Mouse (Mus musculus): ENCODE results near the gene Dzank1.

Gene Dzank1

GRCm38 (mm10) chr2:144526981-144527820 is at the start of gene Dzank1, which contains the start of gene Polr3f:
TSS of gene Dzank1 (minus strand) at chr2:144527414.
TSS of gene Polr3f (plus strand) at chr2:144527718.
- DNase-seq (ENCODE audit: low read depth, low spot score): peak; percentile 97
- Histone ChIP-seq H3K36me3 (ENCODE audit: control insufficient read depth, insufficient read depth, low read length, poor library complexity, severe bottlenecking) (no peaks in the 10 kb centered on the region), H3K27me3 (ENCODE audit: control insufficient read depth, insufficient read depth, low read length, poor library complexity, severe bottlenecking) (no peaks in the 10 kb centered on the region; the same call in 1 of the 2 replicates)

GRCm38 (mm10) chr2:144555820-144556552 is 28.8 kb upstream of the Dzank1 start, which contains the start of gene Sec23b:
TSS of gene Sec23b (plus strand) at chr2:144556229.
- peak; percentile 97 for DNase-seq (ENCODE audit: low read depth, low spot score)
- H3K27me3 ChIP-seq (ENCODE audit: control insufficient read depth, insufficient read depth, low read length, poor library complexity, severe bottlenecking): no peaks in the 10 kb centered on the region
- peaks cover 3% of the 10 kb centered on the region; the same call in 1 of the 2 replicates for H3K36me3 ChIP-seq (ENCODE audit: control insufficient read depth, insufficient read depth, low read length, poor library complexity, severe bottlenecking)

DNA sequence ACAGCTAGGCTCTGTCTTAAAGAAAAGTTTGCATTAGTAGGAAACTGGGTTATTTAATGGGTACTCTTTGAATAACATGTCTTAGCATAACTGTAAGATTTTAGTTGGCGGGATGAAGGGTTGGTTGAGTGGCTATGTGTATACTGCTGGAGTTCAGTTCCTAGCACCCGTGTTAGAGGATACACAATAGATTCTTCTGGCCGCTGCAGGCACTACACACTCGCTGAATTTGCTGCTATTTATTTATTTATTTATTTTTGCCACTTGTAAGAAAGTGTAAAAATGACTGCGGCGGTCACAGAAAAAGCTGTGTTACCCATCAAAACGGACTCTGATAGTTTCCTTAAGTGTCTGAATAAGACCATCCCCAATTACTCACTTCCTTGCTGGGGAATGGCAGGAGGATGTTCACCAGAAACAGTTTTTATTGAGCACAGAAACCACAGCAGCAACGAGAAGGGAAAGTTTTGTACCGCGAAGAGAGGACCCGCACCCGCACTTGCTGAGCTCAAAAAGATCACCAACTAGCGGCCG is 28.1 kb upstream of the Dzank1 start:
- no peak for DNase-seq (ENCODE audit: low read depth, low spot score)
- peaks cover 3% of the 10 kb centered on the region; the same call in 1 of the 2 replicates for H3K36me3 ChIP-seq (ENCODE audit: control insufficient read depth, insufficient read depth, low read length, poor library complexity, severe bottlenecking)
- H3K27me3 ChIP-seq (ENCODE audit: control insufficient read depth, insufficient read depth, low read length, poor library complexity, severe bottlenecking): no peaks in the 10 kb centered on the region

- peak; percentile 44 for DNase-seq (ENCODE audit: low read depth, low spot score)
- H3K36me3 ChIP-seq (ENCODE audit: control insufficient read depth, insufficient read depth, low read length, poor library complexity, severe bottlenecking): no peaks in the 10 kb centered on the region
- H3K27me3 ChIP-seq (ENCODE audit: control insufficient read depth, insufficient read depth, low read length, poor library complexity, severe bottlenecking): no peaks in the 10 kb centered on the region
Observed at GRCm38 (mm10) chr2:144553905-144554304, 26.7 kb upstream of the Dzank1 start.

DNA sequence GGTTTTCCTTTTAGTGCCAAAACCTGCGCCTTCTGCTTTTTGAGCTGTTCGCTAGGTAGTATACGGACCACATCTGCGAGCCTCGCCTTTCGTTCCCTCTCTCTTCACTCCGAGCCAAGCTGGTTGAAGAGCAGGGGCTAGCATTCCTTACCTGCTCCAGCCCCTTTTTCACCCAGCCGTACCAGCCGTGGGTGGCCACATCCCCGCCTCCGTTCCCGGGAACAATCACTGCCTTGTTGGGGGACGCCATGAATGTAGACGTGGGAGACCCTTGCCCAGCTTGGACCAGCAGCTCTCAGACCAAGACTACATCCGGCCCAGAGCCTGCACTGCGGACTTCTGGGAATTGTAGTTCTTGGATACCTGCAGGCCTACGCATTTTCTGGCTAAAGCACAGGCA is 23.3 kb upstream of the Dzank1 start, which contains the start of gene Rbbp9:
Gene Rbbp9, minus strand, starts transcription at position 341 of the 400 bp plus-strand sequence.
- peak; percentile 67 for DNase-seq (ENCODE audit: low read depth, low spot score)
- H3K27me3 ChIP-seq (ENCODE audit: control insufficient read depth, insufficient read depth, low read length, poor library complexity, severe bottlenecking): no peaks in the 10 kb centered on the region
- 0 out of 2 replicates have a peak, but pooled peaks cover 3% of the 10 kb centered on the region for H3K36me3 ChIP-seq (ENCODE audit: control insufficient read depth, insufficient read depth, low read length, poor library complexity, severe bottlenecking)

GRCm38 (mm10) chr2:144547559-144547958 is 20.3 kb upstream of the Dzank1 start:
- no peaks in the 10 kb centered on the region for H3K27me3 ChIP-seq (ENCODE audit: control insufficient read depth, insufficient read depth, low read length, poor library complexity, severe bottlenecking)
- no peak for DNase-seq (ENCODE audit: low read depth, low spot score)
- peaks cover 5% of the 10 kb centered on the region; the same call in 1 of the 2 replicates for H3K36me3 ChIP-seq (ENCODE audit: control insufficient read depth, insufficient read depth, low read length, poor library complexity, severe bottlenecking)

- no peaks in the 10 kb centered on the region for H3K27me3 ChIP-seq (ENCODE audit: control insufficient read depth, insufficient read depth, low read length, poor library complexity, severe bottlenecking)
- no peak for DNase-seq (ENCODE audit: low read depth, low spot score)
- peaks cover 5% of the 10 kb centered on the region for H3K36me3 ChIP-seq (ENCODE audit: control insufficient read depth, insufficient read depth, low read length, poor library complexity, severe bottlenecking)
Observed at GRCm38 (mm10) chr2:144545481-144545880, 18.3 kb upstream of the Dzank1 start.

- peaks cover 5% of the 10 kb centered on the region for H3K36me3 ChIP-seq (ENCODE audit: control insufficient read depth, insufficient read depth, low read length, poor library complexity, severe bottlenecking)
- DNase-seq (ENCODE audit: low read depth, low spot score): no peak
- H3K27me3 ChIP-seq (ENCODE audit: control insufficient read depth, insufficient read depth, low read length, poor library complexity, severe bottlenecking): no peaks in the 10 kb centered on the region
Observed at GRCm38 (mm10) chr2:144545061-144545460, 17.8 kb upstream of the Dzank1 start.

GRCm38 (mm10) chr2:144544630-144545029 is 17.4 kb upstream of the Dzank1 start:
- no peak for DNase-seq (ENCODE audit: low read depth, low spot score)
- no peaks in the 10 kb centered on the region for H3K27me3 ChIP-seq (ENCODE audit: control insufficient read depth, insufficient read depth, low read length, poor library complexity, severe bottlenecking)

DNA sequence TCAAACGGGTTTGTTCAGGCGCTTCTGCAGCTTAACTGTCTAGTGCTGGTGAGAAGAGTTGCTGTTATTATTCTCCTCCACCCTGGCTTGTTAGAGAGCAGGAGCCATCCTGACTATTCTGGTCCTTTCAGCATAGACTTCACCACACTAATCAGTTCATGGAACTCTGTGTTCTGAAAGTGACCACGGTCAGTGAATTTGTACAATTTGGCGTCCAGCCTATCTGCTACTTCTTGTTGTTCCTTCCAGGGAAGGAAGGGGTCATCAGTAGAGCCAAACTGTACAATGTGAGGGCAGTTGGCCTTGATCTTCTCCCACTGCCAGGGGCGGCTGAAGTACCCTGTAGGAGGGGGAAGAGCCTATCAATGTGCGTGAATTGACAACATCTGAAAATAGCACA is 16.5 kb upstream of the Dzank1 start:
- no peak for DNase-seq (ENCODE audit: low read depth, low spot score)
- Histone ChIP-seq H3K36me3 (ENCODE audit: control insufficient read depth, insufficient read depth, low read length, poor library complexity, severe bottlenecking) (peaks cover 10% of the 10 kb centered on the region), H3K27me3 (ENCODE audit: control insufficient read depth, insufficient read depth, low read length, poor library complexity, severe bottlenecking) (no peaks in the 10 kb centered on the region)

More at GRCm38 (mm10) chr2:144544630-144545029, 17.4 kb upstream of the Dzank1 start:
- H3K36me3 ChIP-seq (ENCODE audit: control insufficient read depth, insufficient read depth, low read length, poor library complexity, severe bottlenecking): peaks cover 5% of the 10 kb centered on the region

DNA sequence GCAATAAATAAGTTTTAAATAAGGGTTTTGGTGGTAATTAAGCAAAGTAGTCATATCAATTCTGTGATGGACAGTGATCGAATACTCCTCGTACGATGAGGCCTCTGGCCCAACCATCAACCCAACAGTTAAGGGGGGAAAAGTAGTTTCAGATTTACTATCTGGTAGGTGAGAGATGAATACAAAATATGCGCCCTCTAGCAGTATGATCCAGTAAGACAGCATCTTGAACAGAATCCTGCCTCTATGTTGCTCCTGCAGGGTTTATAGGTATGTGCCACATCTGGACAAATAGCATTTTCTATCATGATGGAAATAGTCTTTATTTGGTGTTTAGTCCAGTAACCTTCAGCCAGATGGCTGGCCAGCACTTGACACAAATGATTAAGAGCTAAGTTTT is 14.0 kb upstream of the Dzank1 start:
- peaks cover 12% of the 10 kb centered on the region for H3K36me3 ChIP-seq (ENCODE audit: control insufficient read depth, insufficient read depth, low read length, poor library complexity, severe bottlenecking)
- DNase-seq (ENCODE audit: low read depth, low spot score): peak; percentile 37
- H3K27me3 ChIP-seq (ENCODE audit: control insufficient read depth, insufficient read depth, low read length, poor library complexity, severe bottlenecking): no peaks in the 10 kb centered on the region

DNA sequence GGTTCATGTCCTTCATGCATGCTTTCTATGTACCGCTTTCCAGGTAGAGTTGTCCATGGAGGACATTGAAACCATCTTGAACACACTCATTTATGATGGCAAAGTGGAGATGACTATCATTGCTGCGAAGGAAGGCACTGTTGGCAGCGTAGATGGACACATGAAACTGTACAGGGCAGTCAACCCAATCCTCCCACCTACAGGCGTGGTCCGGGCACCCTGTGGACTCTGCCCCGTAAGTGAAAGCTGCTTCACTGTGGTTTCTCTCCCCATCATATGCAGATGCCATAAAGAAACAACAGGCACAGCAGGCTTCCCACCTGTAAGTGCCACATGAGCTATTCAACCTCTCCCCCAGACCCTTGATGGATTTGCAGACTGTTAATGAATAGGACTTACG is 9.9 kb upstream of the Dzank1 start:
- no peaks in the 10 kb centered on the region for H3K27me3 ChIP-seq (ENCODE audit: control insufficient read depth, insufficient read depth, low read length, poor library complexity, severe bottlenecking)
- peaks cover 23% of the 10 kb centered on the region for H3K36me3 ChIP-seq (ENCODE audit: control insufficient read depth, insufficient read depth, low read length, poor library complexity, severe bottlenecking)
- no peak for DNase-seq (ENCODE audit: low read depth, low spot score)

- no peaks in the 10 kb centered on the region for H3K27me3 ChIP-seq (ENCODE audit: control insufficient read depth, insufficient read depth, low read length, poor library complexity, severe bottlenecking)
- DNase-seq (ENCODE audit: low read depth, low spot score): no peak
- no peaks in the 10 kb centered on the region for H3K36me3 ChIP-seq (ENCODE audit: control insufficient read depth, insufficient read depth, low read length, poor library complexity, severe bottlenecking)
Observed at GRCm38 (mm10) chr2:144527821-144528174, 584 bp upstream of the Dzank1 start.

- Histone ChIP-seq H3K36me3 (ENCODE audit: control insufficient read depth, insufficient read depth, low read length, poor library complexity, severe bottlenecking) (no peaks in the 10 kb centered on the region), H3K27me3 (ENCODE audit: control insufficient read depth, insufficient read depth, low read length, poor library complexity, severe bottlenecking) (no peaks in the 10 kb centered on the region; the same call in 1 of the 2 replicates)
- DNase-seq (ENCODE audit: low read depth, low spot score): peak; percentile 15
Observed at GRCm38 (mm10) chr2:144525856-144526255, 1.4 kb downstream of the Dzank1 start.

- no peak for DNase-seq (ENCODE audit: low read depth, low spot score)
Observed at GRCm38 (mm10) chr2:144519772-144520171, 7.4 kb downstream of the Dzank1 start.

More at GRCm38 (mm10) chr2:144519772-144520171, 7.4 kb downstream of the Dzank1 start:
- H3K36me3 ChIP-seq (ENCODE audit: control insufficient read depth, insufficient read depth, low read length, poor library complexity, severe bottlenecking): no peaks in the 10 kb centered on the region
- H3K27me3 ChIP-seq (ENCODE audit: control insufficient read depth, insufficient read depth, low read length, poor library complexity, severe bottlenecking): no peaks in the 10 kb centered on the region; the same call in 1 of the 2 replicates

Measured in splenic B cell, adult 2 months (primary cell).